8 mouse cellular contexts compared by ENCODE assay signal in the genomic region with DNA sequence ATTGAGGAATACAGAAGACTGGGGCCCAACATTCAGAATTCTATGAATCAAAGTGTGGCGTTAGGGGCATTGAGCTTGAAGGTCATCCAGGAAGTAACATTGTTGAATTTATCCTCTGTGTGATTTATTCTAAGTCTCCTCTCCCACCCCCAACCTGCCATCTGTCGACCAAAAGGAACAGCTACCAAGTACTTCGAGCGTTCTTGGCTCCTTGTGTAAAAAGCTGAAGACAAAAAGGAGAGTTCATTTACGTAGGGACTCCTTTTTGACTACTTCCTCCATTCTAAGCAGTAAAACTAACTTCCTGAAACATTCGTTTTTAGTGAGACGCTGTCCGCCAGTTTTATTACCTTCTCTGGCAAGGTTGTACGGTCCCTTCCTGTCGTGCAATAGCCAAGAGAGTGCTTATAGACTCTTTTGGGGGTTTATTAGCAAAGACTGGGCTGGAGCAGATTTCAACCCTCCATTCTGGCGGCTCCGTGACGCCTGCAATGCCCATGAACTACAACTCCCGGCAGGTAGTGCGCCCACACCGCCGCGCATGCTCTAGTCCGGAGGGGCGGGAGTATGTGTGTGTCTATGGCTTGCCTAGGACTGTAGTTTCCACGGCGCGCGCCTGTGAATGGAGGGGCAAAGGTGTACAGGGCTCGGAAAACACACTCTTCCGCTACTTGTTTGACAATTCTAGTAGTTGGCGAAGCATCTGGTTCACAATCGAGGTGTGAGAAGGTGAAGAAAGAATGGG. TPM values are rescaled to one million over a fixed set of nuclear protein-coding genes. Genes with fewer than 3 reads are reported as not detected.
A peak's percentile ranks its signal among the peaks of the same experiment; 100 is the strongest.
DNase-seq lines count a peak whose midpoint lies in the region; ATAC-seq lines count a peak whose summit lies in the region.

No protein-coding gene starts in this region.

- 0 out of 2 replicates have a peak, but pooled peaks cover 2% of the 10 kb centered on the region for H3K4me1 ChIP-seq in brown adipose tissue, adult 24 weeks (ENCODE audit: control insufficient read depth, insufficient read depth, insufficient read length, low read length)
- peaks cover 0 to 14% of the 10 kb centered on the region in 2 experiments; a peak in 2 of 4 replicates for H3K4me1 ChIP-seq in heart, embryonic 14.5 days (ENCODE audit: control insufficient read depth in 2 of 2, insufficient read depth in 2 of 2, low read length in 2 of 2)
- H3K4me1 ChIP-seq in liver, embryonic 13.5 days (replicated peaks): peaks cover 35% of the 10 kb centered on the region
- H3K4me1 ChIP-seq in stomach, embryonic 16.5 days (ENCODE audit: control insufficient read depth, insufficient read depth, low read length): 0 out of 2 replicates have a peak, but pooled peaks cover 4% of the 10 kb centered on the region

- peak; percentile 95 for ATAC-seq in heart, embryonic 14.5 days (ENCODE audit: insufficient number of reproducible peaks, insufficient read depth, low FRiP score, low read depth)
- ATAC-seq in liver, embryonic 13.5 days (ENCODE audit: low read depth): peak; percentile 92
- ATAC-seq in stomach, embryonic 16.5 days (ENCODE audit: insufficient read depth, low FRiP score): peak; percentile 95

- peaks cover 25% of the 10 kb centered on the region for H3K36me3 ChIP-seq in heart, embryonic 14.5 days (ENCODE audit: control insufficient read depth, insufficient read depth, low read length)
- H3K36me3 ChIP-seq in liver, embryonic 13.5 days: peaks cover 26% of the 10 kb centered on the region
- no peaks in the 10 kb centered on the region for H3K36me3 ChIP-seq in stomach, embryonic 16.5 days (ENCODE audit: control insufficient read depth, insufficient read depth, low read length)

- WGBS in heart, embryonic 14.5 days: under 1% methylated on average over 28 of the region's 28 CpGs
- WGBS in liver, embryonic 13.5 days (ENCODE audit: insufficient replicate concordance): under 1% methylated on average over 28 of the region's 28 CpGs
- WGBS in stomach, embryonic 16.5 days: under 1% methylated on average over 28 of the region's 28 CpGs

- H3K9ac ChIP-seq in heart, embryonic 14.5 days (ENCODE audit: low read length): peak overlapping the region; percentile 96
- peak overlapping the region; percentile 84 for H3K9ac ChIP-seq in liver, embryonic 13.5 days
- H3K9ac ChIP-seq in stomach, embryonic 16.5 days (ENCODE audit: low read length): peak overlapping the region; percentile 87

- no peaks in the 10 kb centered on the region for H3K27me3 ChIP-seq in heart, embryonic 14.5 days (ENCODE audit: control insufficient read depth, insufficient read depth, low read length)
- H3K27me3 ChIP-seq in liver, embryonic 13.5 days: no peaks in the 10 kb centered on the region
- no peaks in the 10 kb centered on the region for H3K27me3 ChIP-seq in stomach, embryonic 16.5 days (ENCODE audit: control insufficient read depth, insufficient read depth, low read length)

- peak overlapping the region; percentile 72 for H3K4me2 ChIP-seq in heart, embryonic 14.5 days (ENCODE audit: low read length)
- H3K4me2 ChIP-seq in liver, embryonic 13.5 days: peak overlapping the region; percentile 88
- peak overlapping the region; percentile 90 for H3K4me2 ChIP-seq in stomach, embryonic 16.5 days (ENCODE audit: low read depth, low read length)

- peak overlapping the region; percentile 98 for H3K27ac ChIP-seq in brown adipose tissue, adult 24 weeks (replicated peaks; ENCODE audit: low read depth, low read length)
- H3K27ac ChIP-seq in heart, embryonic 14.5 days (replicated peaks in 1 of 2; ENCODE audit: control insufficient read depth in 1 of 2, insufficient read depth in 1 of 2, low read depth in 2 of 2, low read length in 2 of 2): peak overlapping the region; percentile 94 to 99
- H3K27ac ChIP-seq in liver, embryonic 13.5 days: peak overlapping the region; percentile 97
- H3K27ac ChIP-seq in stomach, embryonic 16.5 days (ENCODE audit: low read length): peak overlapping the region; percentile 99

- no peaks in the 10 kb centered on the region for H3K9me3 ChIP-seq in heart, embryonic 14.5 days (ENCODE audit: control insufficient read depth, low read length)
- no peaks in the 10 kb centered on the region for H3K9me3 ChIP-seq in liver, embryonic 13.5 days (replicated peaks)
- no peaks in the 10 kb centered on the region for H3K9me3 ChIP-seq in stomach, embryonic 16.5 days (replicated peaks; ENCODE audit: control insufficient read depth, low read length)

- DNase-seq in CD4-positive, CD25-positive, alpha-beta regulatory T cell, adult 2 months (ENCODE audit: low read depth, low spot score): peak; percentile 97
- DNase-seq in fibroblast of lung, adult 2 months (ENCODE audit: low read depth): peak; percentile 83
- peak; percentile 95 for DNase-seq in kidney, postnatal 14 days
- DNase-seq in liver, embryonic 13.5 days: peak; percentile 93
- peak; percentile 89 for DNase-seq in neural tube, embryonic 10.5 days (ENCODE audit: extremely low spot score, low spot score)

- peak overlapping the region; percentile 95 for H3K4me3 ChIP-seq in brown adipose tissue, adult 24 weeks (ENCODE audit: insufficient read depth, low read depth, low read length)
- peak overlapping the region; percentile 59 to 97 for H3K4me3 ChIP-seq in heart, embryonic 14.5 days (ENCODE audit: control insufficient read depth in 1 of 2, insufficient read depth in 1 of 2, low read depth in 1 of 2, low read length in 2 of 2)
- H3K4me3 ChIP-seq in liver, embryonic 13.5 days (replicated peaks): peak overlapping the region; percentile 93
- H3K4me3 ChIP-seq in stomach, embryonic 16.5 days (replicated peaks; ENCODE audit: low read length): peak overlapping the region; percentile 72

RNA-seq across cellular contexts. Expression of a gene that starts 0.7 kb away (rescaled TPM):
- 47.5 and 53.5 TPM in 2 replicates for polyA plus RNA-seq in brown adipose tissue, adult 24 weeks (2012; ENCODE audit: insufficient read depth, insufficient read length, missing spikeins)
- polyA plus RNA-seq in heart, embryonic 14.5 days (2014; fragmentation: Nextera tagmentation; extraction: Ambion mirVana): 38.3 and 39.9 TPM in 2 replicates
- 12.8 and 18.4 TPM in 2 replicates for polyA plus RNA-seq in liver, embryonic 13.5 days (2015; fragmentation: Nextera tagmentation; extraction: Ambion mirVana)
- 32.2 and 32.6 TPM in 2 replicates for polyA plus RNA-seq in stomach, embryonic 16.5 days (2015; fragmentation: Nextera tagmentation; extraction: Ambion mirVana)

RNA-seq across cellular contexts. Expression of a gene that starts 1.0 kb away (rescaled TPM):
- 51.5 and 53.6 TPM in 2 replicates for polyA plus RNA-seq in brown adipose tissue, adult 24 weeks (2012; ENCODE audit: insufficient read depth, insufficient read length, missing spikeins)
- 24.5 and 28.5 TPM in 2 replicates for polyA plus RNA-seq in heart, embryonic 14.5 days (2014; fragmentation: Nextera tagmentation; extraction: Ambion mirVana)
- polyA plus RNA-seq in liver, embryonic 13.5 days (2015; fragmentation: Nextera tagmentation; extraction: Ambion mirVana): 29.0 and 37.1 TPM in 2 replicates
- 23.6 and 24.8 TPM in 2 replicates for polyA plus RNA-seq in stomach, embryonic 16.5 days (2015; fragmentation: Nextera tagmentation; extraction: Ambion mirVana)

RNA-seq across cellular contexts. Expression of a gene that starts 39.7 kb away (rescaled TPM):
- polyA plus RNA-seq in brown adipose tissue, adult 24 weeks (2012; ENCODE audit: insufficient read depth, insufficient read length, missing spikeins): 2.7 and 4.5 TPM in 2 replicates
- polyA plus RNA-seq in heart, embryonic 14.5 days (2014; fragmentation: Nextera tagmentation; extraction: Ambion mirVana): 3.2 and 5.1 TPM in 2 replicates
- 1.7 and 1.8 TPM in 2 replicates for polyA plus RNA-seq in liver, embryonic 13.5 days (2015; fragmentation: Nextera tagmentation; extraction: Ambion mirVana)
- polyA plus RNA-seq in stomach, embryonic 16.5 days (2015; fragmentation: Nextera tagmentation; extraction: Ambion mirVana): 4.0 and 4.4 TPM in 2 replicates

RNA-seq across cellular contexts. Expression of a gene that starts 49.4 kb away (rescaled TPM):
- polyA plus RNA-seq in brown adipose tissue, adult 24 weeks (2012; ENCODE audit: insufficient read depth, insufficient read length, missing spikeins): 7.8 and 8.1 TPM in 2 replicates
- 4.5 and 5.7 TPM in 2 replicates for polyA plus RNA-seq in heart, embryonic 14.5 days (2014; fragmentation: Nextera tagmentation; extraction: Ambion mirVana)
- polyA plus RNA-seq in liver, embryonic 13.5 days (2015; fragmentation: Nextera tagmentation; extraction: Ambion mirVana): 16.2 and 18.5 TPM in 2 replicates
- 13.3 and 13.8 TPM in 2 replicates for polyA plus RNA-seq in stomach, embryonic 16.5 days (2015; fragmentation: Nextera tagmentation; extraction: Ambion mirVana)

Comparison
In these comparisons a context has a peak if more than half of its experiments do, and no peak if none do; other contexts are left out.
1. Peak in every context shown above with its lines: DNase-seq, ATAC-seq, H3K4me3 ChIP-seq and H3K27ac ChIP-seq.